Mouse (Mus musculus) heart, embryonic 15.5 days (tissue): ENCODE measurements at regions not wholly inside any gene's neighbourhood (a gene's known extent, or its start where the extent isn't known, plus 50 kb on each side); places are given as distances from the start of the nearest gene placed in this dataset.

ENCODE experiments used
- ATAC-seq: fragments of 200-750 bp; cut with Nextera tagmentation; replicated peaks from 2 replicates; pipeline ENCODE4 v1.8.0; 2017; ENCODE audit warnings: low read depth, moderate TSS enrichment; ENCODE audit not compliant: insufficient number of reproducible peaks, insufficient read depth, low FRiP score
- H3K27ac ChIP-seq: fragments of 300-500 bp; sonication (generic); 2 replicates; pipeline ENCODE4 v1.5.1; 2015; ENCODE audit warnings: mild to moderate bottlenecking, inconsistent platforms
- H3K27me3 ChIP-seq: fragments of 300-500 bp; sonication (generic); 2 replicates; pipeline ENCODE4 v1.6.1; 2015; ENCODE audit warnings: inconsistent platforms
- H3K36me3 ChIP-seq: fragments of 300-500 bp; sonication (generic); 2 replicates; pipeline ENCODE4 v1.6.1; 2015; ENCODE audit warnings: mild to moderate bottlenecking, inconsistent platforms
- H3K4me1 ChIP-seq: fragments of 300-500 bp; sonication (generic); replicated peaks from 2 replicates; pipeline ENCODE4 v1.6.1; 2015; ENCODE audit warnings: inconsistent platforms
- H3K4me2 ChIP-seq: fragments of 300-500 bp; sonication (generic); 2 replicates; pipeline ENCODE4 v1.6.1; 2015; ENCODE audit warnings: inconsistent platforms, mild to moderate bottlenecking, moderate library complexity
- H3K4me3 ChIP-seq: fragments of 300-500 bp; sonication (generic); 2 replicates; pipeline ENCODE4 v1.5.1; 2015; ENCODE audit warnings: mild to moderate bottlenecking, inconsistent platforms
- H3K9ac ChIP-seq: fragments of 300-500 bp; sonication (generic); 2 replicates; pipeline ENCODE4 v1.6.1; 2015; ENCODE audit warnings: mild to moderate bottlenecking, inconsistent platforms
- H3K9me3 ChIP-seq: fragments of 300-500 bp; sonication (generic); replicated peaks from 2 replicates; pipeline ENCODE4 v1.6.1; 2016; ENCODE audit warnings: inconsistent platforms
- WGBS: fragments of 180-500 bp; shearing (Covaris S2); methylation state at CpG from one replicate; pipeline ENCODE4 v1.1.7; 2015; ENCODE audit warnings: mixed read lengths; 5-methylcytosine and 5-hydroxymethylcytosine counted together

GRCm38 (mm10) chr11:31473017-31473416 lies 103.1 kb upstream of the Stc2 start:
- WGBS = 68% methylated on average over 4 of the region's 4 CpGs
- no peaks in the 10 kb centered on the region for H3K9me3 ChIP-seq

GRCm38 (mm10) chr11:31470681-31471414 lies 101.0 kb upstream of the Stc2 start:
- 79% methylated on average over 2 of the region's 2 CpGs for WGBS
- H3K27ac ChIP-seq = no peak overlapping the region
- H3K27me3 ChIP-seq = no peaks in the 10 kb centered on the region
- no peaks in the 10 kb centered on the region for H3K9me3 ChIP-seq
- H3K4me3 ChIP-seq = no peak overlapping the region
- no peaks in the 10 kb centered on the region for H3K36me3 ChIP-seq
- H3K9ac ChIP-seq = no peak overlapping the region
- no peaks in the 10 kb centered on the region for H3K4me1 ChIP-seq
- no peak overlapping the region for H3K4me2 ChIP-seq
- no peak for ATAC-seq

More at GRCm38 (mm10) chr11:31473017-31473416, 103.1 kb upstream of the Stc2 start:
- no peak overlapping the region for H3K4me2 ChIP-seq
- no peak for ATAC-seq
- H3K4me3 ChIP-seq = no peak overlapping the region
- no peaks in the 10 kb centered on the region for H3K36me3 ChIP-seq
- no peak overlapping the region for H3K9ac ChIP-seq
- H3K27ac ChIP-seq = no peak overlapping the region
- no peaks in the 10 kb centered on the region for H3K4me1 ChIP-seq
- no peaks in the 10 kb centered on the region for H3K27me3 ChIP-seq

GRCm38 (mm10) chr11:31464844-31465243 lies 95.0 kb upstream of the Stc2 start:
- H3K36me3 ChIP-seq = no peaks in the 10 kb centered on the region
- 76% methylated on average over 1 of the region's 1 CpGs for WGBS
- no peaks in the 10 kb centered on the region for H3K9me3 ChIP-seq
- ATAC-seq = no peak
- no peak overlapping the region for H3K4me3 ChIP-seq
- H3K4me1 ChIP-seq = no peaks in the 10 kb centered on the region
- no peak overlapping the region for H3K4me2 ChIP-seq
- H3K27ac ChIP-seq = no peak overlapping the region
- no peaks in the 10 kb centered on the region for H3K27me3 ChIP-seq
- no peak overlapping the region for H3K9ac ChIP-seq

DNA sequence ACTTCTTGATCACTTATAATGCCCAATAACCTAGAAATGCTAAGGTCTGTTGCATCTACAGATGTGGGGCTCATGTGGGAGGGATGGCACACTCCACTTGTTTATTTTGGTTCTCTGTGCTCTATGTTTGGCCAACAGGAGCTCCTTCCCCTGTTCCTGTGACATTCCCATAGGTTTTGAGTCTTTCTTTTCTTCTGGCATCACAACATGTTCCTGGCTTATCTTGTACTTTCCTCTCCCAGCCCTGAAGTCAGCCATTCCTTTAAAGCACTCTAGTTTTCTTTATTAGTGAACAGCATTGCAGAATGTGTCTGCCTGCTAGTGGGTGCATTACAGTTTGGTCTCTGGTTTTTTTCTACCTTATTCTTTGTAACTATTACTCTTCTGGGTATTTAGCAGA lies 92.6 kb upstream of the Stc2 start:
- no peaks in the 10 kb centered on the region for H3K4me1 ChIP-seq

DNA sequence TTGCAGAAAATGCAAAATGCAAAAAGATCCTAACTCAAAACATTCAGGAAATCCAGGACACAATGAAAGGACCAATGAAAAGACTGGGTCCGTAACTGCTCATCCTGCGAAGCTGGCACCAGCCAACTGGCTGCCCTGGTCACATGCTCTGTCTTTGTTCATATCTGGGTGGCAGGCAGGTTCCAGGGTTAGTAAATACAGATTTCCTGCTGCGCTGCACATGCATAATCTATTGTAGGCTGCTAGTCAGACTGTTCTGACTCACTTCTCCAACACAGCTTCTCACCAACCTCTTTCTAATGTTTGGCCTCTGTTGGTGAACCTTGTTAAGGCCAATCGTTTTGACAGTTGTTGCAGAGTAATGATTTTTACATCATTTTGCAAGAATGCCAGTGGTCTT lies 92.0 kb upstream of the Stc2 start:
- no peaks in the 10 kb centered on the region for H3K9me3 ChIP-seq
- no peaks in the 10 kb centered on the region for H3K4me1 ChIP-seq
- no peak overlapping the region for H3K27ac ChIP-seq
- no peaks in the 10 kb centered on the region for H3K36me3 ChIP-seq
- H3K4me3 ChIP-seq = no peak overlapping the region
- no peaks in the 10 kb centered on the region for H3K27me3 ChIP-seq
- no peak overlapping the region for H3K9ac ChIP-seq
- ATAC-seq = peak; percentile 50; the same call in 1 of the 2 replicates
- H3K4me2 ChIP-seq = no peak overlapping the region
- WGBS = 70% methylated on average over 4 of the region's 4 CpGs

More for the DNA sequence above, 92.6 kb upstream of the Stc2 start:
- no peak for ATAC-seq
- Histone ChIP-seq H3K9me3 (no peaks in the 10 kb centered on the region), H3K27ac (no peak overlapping the region), H3K4me2 (no peak overlapping the region), H3K27me3 (no peaks in the 10 kb centered on the region), H3K4me3 (no peak overlapping the region), H3K36me3 (no peaks in the 10 kb centered on the region), H3K9ac (no peak overlapping the region)

DNA sequence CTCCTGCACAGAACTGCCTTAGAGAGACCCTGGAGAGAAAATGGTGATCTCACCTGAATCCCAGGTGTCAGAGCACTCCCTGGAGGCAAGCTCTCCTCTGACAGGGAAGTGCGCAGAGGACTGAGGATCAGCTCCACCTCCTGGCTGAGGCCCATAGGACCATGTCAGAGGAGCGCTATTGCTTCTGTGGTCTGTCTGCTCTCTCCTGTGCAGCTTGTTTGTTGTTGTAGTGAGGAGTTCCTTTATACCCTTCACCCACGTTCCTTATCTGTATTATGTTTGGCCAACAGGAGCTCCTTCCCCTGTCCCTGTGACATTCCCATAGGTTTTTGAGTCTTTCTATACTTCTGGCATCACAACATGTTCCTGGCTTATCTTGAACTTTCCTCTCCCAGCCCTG lies 91.5 kb upstream of the Stc2 start:
- Histone ChIP-seq H3K4me3 (no peak overlapping the region), H3K9ac (no peak overlapping the region), H3K4me1 (no peaks in the 10 kb centered on the region), H3K4me2 (no peak overlapping the region), H3K9me3 (no peaks in the 10 kb centered on the region), H3K36me3 (no peaks in the 10 kb centered on the region), H3K27me3 (no peaks in the 10 kb centered on the region), H3K27ac (no peak overlapping the region)
- ATAC-seq = peak; percentile 75
- 48% methylated on average over 3 of the region's 3 CpGs for whole genome bisulfite sequencing

- no peaks in the 10 kb centered on the region for H3K9me3 ChIP-seq
- no peaks in the 10 kb centered on the region for H3K36me3 ChIP-seq
- no peak for ATAC-seq
- no peak overlapping the region for H3K4me3 ChIP-seq
- no peak overlapping the region for H3K4me2 ChIP-seq
- no peaks in the 10 kb centered on the region for H3K27me3 ChIP-seq
- H3K4me1 ChIP-seq = no peaks in the 10 kb centered on the region
- no peak overlapping the region for H3K9ac ChIP-seq
- WGBS = 80% methylated on average over 2 of the region's 2 CpGs
- H3K27ac ChIP-seq = no peak overlapping the region
Measured at GRCm38 (mm10) chr11:31427374-31427773, 57.5 kb upstream of the Stc2 start.
